Mouse (Mus musculus) C2C12 (cell line): ENCODE data around the gene Ctrc. TPM values are rescaled to one million over a fixed set of nuclear protein-coding genes. Genes with fewer than 3 reads are reported as not detected.

Source experiments
- H3K27me3 ChIP-seq: one replicate; pipeline ENCODE4 v1.6.1; 2011; ENCODE audit not compliant: control insufficient read depth, insufficient read depth, insufficient read length
- H3K36me3 ChIP-seq: one replicate; pipeline ENCODE4 v1.6.1; 2011; ENCODE audit not compliant: control insufficient read depth, insufficient read depth
- H3K4me3 ChIP-seq: one replicate; pipeline ENCODE4 v1.5.1; 2011; ENCODE audit warnings: mild to moderate bottlenecking, control low read depth; ENCODE audit not compliant: poor library complexity, insufficient read depth, severe bottlenecking
- H3K79me2 ChIP-seq: one replicate; pipeline ENCODE4 v1.6.1; 2011; ENCODE audit not compliant: control insufficient read depth, insufficient read depth
- H3K79me3 ChIP-seq: one replicate; pipeline ENCODE4 v1.6.1; 2011; ENCODE audit warnings: low read depth, control low read depth
- H3ac ChIP-seq: one replicate; pipeline ENCODE3; 2011; ENCODE audit warnings: low read depth; ENCODE audit not compliant: control insufficient read depth, insufficient read length
- CEBPB ChIP-seq: IDR thresholded peaks from one replicate; pipeline ENCODE4 v1.6.1; 2011; ENCODE audit warnings: low read depth, mild to moderate bottlenecking, control low read depth, moderate library complexity
- CTCF ChIP-seq: IDR thresholded peaks from one replicate; pipeline ENCODE4 v1.5.1; 2011; ENCODE audit not compliant: control insufficient read depth, insufficient read depth, insufficient read length
- FOSL1 ChIP-seq: IDR thresholded peaks from one replicate; pipeline ENCODE4 v1.8.0; 2011; ENCODE audit warnings: mild to moderate bottlenecking, low read length; ENCODE audit not compliant: poor library complexity, insufficient read depth, severe bottlenecking
- MAX ChIP-seq: IDR thresholded peaks from one replicate; pipeline ENCODE4 v1.6.1; 2011; ENCODE audit warnings: mild to moderate bottlenecking, control low read depth
- MYOD1 ChIP-seq: IDR thresholded peaks from one replicate; pipeline ENCODE4 v1.6.1; 2011; ENCODE audit warnings: low read depth; ENCODE audit not compliant: control insufficient read depth, insufficient read length
- MYOG ChIP-seq: IDR thresholded peaks from one replicate; pipeline ENCODE4 v1.6.1; 2011; ENCODE audit not compliant: control insufficient read depth, insufficient read length; ENCODE audit errors: extremely low read depth
- USF1 ChIP-seq: IDR thresholded peaks from one replicate; pipeline ENCODE4 v1.6.1; 2011; ENCODE audit warnings: low read depth, mild to moderate bottlenecking, control low read depth, moderate library complexity
- polyA plus RNA-seq: library from polyadenylated mRNA; unstranded; fragments of >200 nt; fragmentation: generic; extraction: Trizol; gene quantifications from one replicate; pipeline ENCODE4 v1.2.1, GENCODE M21; 2012; ENCODE audit warnings: missing spikeins

Gene Ctrc
- polyA plus RNA-seq, 1 experiment = not detected

DNA sequence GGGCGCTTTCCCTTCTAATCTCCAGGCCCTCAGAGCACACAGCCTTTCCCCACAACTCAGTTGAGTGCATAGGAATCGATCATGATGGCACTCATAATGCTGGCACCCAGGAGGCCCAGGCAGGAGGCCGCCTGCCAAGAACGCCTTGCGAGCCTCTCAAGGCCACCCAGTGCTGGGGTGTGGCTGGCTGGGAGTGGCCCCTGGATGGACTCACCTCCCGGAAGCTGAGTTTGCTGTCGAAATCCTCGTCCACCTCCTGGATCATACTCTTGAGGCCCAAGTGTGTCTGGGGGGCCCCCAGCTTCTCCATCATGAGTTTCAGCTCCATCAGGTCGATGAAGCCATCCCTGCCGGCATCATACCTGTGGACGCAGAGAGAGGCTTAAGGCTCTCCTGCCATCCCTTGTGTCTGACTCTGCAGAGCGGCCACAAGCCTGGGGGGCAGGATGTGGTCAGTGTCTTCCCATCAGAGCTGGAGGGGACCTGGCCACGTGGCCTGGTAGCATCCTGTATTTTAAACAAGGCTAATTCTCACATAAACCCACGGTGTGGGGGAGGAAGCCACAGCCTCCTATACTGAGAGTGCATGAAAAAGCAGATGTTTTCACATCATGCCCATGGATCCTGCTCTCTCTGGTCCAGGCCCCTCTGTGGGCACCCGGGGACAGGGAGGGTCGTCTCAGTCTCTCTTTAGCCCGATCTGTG lies 15.6 kb upstream of the Ctrc start:
- Histone ChIP-seq H3K4me3 (no peak overlapping the region), H3K36me3 (peaks cover 12% of the 10 kb centered on the region), H3K27me3 (no peaks in the 10 kb centered on the region), H3K79me3 (no peaks in the 10 kb centered on the region), H3ac (no peak overlapping the region), H3K79me2 (no peaks in the 10 kb centered on the region)
- no peak for TF ChIP-seq MAX
- TF ChIP-seq FOSL1 = no peak
- TF ChIP-seq USF1 = no peak
- TF ChIP-seq MYOG = no peak
- TF ChIP-seq CTCF = no peak
- TF ChIP-seq MYOD1 = no peak
- no peak for TF ChIP-seq CEBPB

DNA sequence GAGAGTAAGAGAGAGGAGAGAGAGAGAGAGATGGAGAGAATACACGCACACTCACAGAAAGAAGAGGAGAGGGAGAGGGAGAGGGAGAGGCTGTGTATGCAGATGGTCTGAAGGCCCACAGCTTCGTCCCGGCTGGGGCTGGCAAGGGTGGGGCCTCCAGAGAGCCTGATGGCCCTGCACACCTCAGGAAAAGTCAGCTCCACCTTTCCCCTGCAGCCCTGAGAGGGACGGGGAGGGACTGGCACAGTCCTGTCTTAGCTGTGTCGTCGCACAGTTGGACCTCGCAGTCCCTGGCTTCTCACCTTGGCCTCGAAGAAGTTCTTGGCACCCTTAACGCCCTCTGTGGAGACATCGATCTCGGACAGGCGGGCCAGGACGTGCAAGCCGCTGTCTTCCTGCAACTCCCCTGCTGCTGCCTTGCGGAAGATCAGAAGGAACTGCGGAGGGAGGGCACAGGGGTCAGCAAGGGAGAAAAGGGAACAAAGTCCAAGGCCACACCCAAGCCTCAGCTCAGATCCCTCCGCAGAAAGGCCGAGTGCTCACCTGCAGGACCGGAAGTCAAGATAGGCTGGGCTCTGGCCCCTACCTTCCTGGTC lies 14.2 kb upstream of the Ctrc start:
- Histone ChIP-seq H3K79me2 (no peaks in the 10 kb centered on the region), H3K4me3 (no peak overlapping the region), H3ac (no peak overlapping the region), H3K27me3 (no peaks in the 10 kb centered on the region), H3K36me3 (peaks cover 8% of the 10 kb centered on the region), H3K79me3 (no peaks in the 10 kb centered on the region)
- TF ChIP-seq MYOD1 (no peak), CTCF (no peak), MYOG (no peak), MAX (no peak), USF1 (no peak), CEBPB (no peak), FOSL1 (no peak)

DNA sequence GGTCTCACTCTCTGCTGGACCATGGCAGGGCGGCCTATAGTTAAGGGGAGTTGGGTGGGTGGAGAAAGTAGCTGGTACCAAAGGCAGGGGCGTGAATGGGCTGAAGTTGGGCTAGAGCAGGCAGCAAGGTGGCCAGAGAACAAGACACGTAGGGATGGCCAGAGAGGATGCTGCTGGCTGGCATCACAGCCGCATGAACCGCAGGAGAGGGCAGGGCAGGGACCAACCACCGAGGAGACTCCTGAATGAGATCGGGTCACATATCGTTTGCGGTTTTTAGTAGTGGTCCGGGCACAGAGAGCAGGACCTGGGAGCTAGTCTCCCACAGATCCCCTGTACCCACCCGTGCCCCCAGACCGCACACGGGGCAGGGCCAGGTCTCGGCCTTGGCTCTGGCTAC lies 13.2 kb upstream of the Ctrc start:
- H3K79me3 ChIP-seq = no peaks in the 10 kb centered on the region
- H3K79me2 ChIP-seq = no peaks in the 10 kb centered on the region
- no peaks in the 10 kb centered on the region for H3K27me3 ChIP-seq
- H3K36me3 ChIP-seq = peaks cover 7% of the 10 kb centered on the region
- H3K4me3 ChIP-seq = no peak overlapping the region
- no peak overlapping the region for H3ac ChIP-seq
- TF ChIP-seq CTCF (no peak), MYOD1 (no peak), MYOG (no peak), USF1 (no peak), MAX (no peak), CEBPB (no peak), FOSL1 (no peak)

DNA sequence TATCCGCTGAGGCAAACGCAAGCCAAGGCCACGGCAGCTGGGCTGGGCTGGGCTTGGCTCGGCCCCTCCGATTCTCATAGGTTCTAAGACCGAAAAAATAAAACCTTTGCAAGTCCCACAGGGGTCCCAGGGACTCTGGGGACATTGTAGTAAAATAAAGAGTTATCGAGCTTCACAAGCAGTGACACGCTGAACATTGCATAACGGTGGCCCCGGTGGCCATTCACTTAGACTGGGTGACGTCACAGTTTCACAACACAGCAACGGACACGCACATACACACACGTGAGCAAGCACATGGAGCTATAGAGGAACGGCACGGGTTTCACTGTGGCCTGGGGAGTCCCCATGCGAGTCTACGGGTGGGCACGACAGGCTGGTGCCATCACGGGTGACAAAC lies 12.3 kb upstream of the Ctrc start:
- peaks cover 4% of the 10 kb centered on the region for H3K36me3 ChIP-seq
- H3K79me3 ChIP-seq = no peaks in the 10 kb centered on the region
- TF ChIP-seq USF1 (no peak), MYOG (no peak), CTCF (no peak), MYOD1 (no peak), CEBPB (no peak), FOSL1 (no peak), MAX (no peak)

DNA sequence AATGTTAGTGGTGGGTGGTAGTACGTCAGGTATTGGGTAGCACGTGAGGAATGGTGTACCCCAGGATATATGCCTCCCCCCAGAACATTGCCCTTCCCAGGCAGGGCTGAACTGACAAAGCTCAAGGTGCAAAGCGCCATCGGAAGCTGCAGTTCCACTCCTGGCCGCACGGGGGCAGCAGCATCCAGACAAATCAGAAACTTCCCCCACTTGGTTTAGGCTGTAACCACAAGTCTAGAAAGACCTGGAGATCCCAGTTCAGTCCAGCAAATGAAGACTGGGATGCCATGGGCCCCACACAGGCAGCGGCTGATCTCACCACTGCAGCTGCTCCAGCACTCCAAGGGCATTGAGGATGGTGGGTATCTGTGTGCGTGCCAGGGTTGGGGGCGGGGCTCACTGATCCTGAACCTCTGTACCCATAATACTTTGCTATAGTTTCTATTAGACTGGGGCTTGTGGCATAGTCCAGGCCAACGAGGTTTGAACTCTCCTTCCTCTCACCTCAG lies 11.3 kb upstream of the Ctrc start:
- H3ac ChIP-seq = no peak overlapping the region
- no peaks in the 10 kb centered on the region for H3K79me2 ChIP-seq
- H3K4me3 ChIP-seq = no peak overlapping the region
- no peaks in the 10 kb centered on the region for H3K27me3 ChIP-seq
- TF ChIP-seq FOSL1 = no peak
- TF ChIP-seq CTCF = peak; percentile 78
- TF ChIP-seq MYOD1 = no peak
- no peaks in the 10 kb centered on the region for H3K79me3 ChIP-seq
- H3K36me3 ChIP-seq = peaks cover 4% of the 10 kb centered on the region

More for the DNA sequence above, 12.3 kb upstream of the Ctrc start:
- Histone ChIP-seq H3K79me2 (no peaks in the 10 kb centered on the region), H3K4me3 (no peak overlapping the region), H3ac (no peak overlapping the region), H3K27me3 (no peaks in the 10 kb centered on the region)

DNA sequence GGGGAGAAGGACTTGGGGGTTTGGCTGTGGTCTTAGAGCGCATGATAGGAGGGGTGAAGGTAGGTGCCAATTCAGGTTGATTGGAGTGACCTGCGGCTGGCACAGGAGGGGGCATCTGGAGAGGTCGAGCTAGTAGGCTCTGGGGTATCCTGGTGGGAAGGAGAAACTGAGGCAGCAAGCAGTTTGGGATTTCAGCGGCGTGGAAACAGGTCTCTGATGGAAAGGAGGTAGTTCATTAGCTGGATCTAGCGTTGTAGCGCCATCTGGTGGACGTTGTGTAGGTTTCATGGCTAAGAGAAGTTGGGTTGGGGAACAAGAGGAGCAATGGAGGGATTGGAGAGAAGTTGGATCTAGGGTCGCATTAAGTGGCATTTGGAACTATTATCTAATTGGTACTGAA lies 7.3 kb upstream of the Ctrc start:
- no peaks in the 10 kb centered on the region for H3K79me3 ChIP-seq
- no peak overlapping the region for H3K4me3 ChIP-seq
- H3ac ChIP-seq = no peak overlapping the region
- H3K36me3 ChIP-seq = no peaks in the 10 kb centered on the region
- TF ChIP-seq CTCF (no peak), FOSL1 (no peak), MYOD1 (no peak), CEBPB (no peak), MYOG (no peak), MAX (no peak), USF1 (no peak)
- no peaks in the 10 kb centered on the region for H3K79me2 ChIP-seq
- no peaks in the 10 kb centered on the region for H3K27me3 ChIP-seq
